Mouse (Mus musculus) neural tube, embryonic 14.5 days (tissue): ENCODE measurements at regions not wholly inside any gene's neighbourhood (a gene's known extent, or its start where the extent isn't known, plus 50 kb on each side); places are given as distances from the start of the nearest gene placed in this dataset.

Experiments used
- ATAC-seq: fragments of 200-750 bp; cut with Nextera tagmentation; 2 replicates; pipeline ENCODE4 v1.8.0; 2017; ENCODE audit warnings: low read depth, mild to moderate bottlenecking, moderate TSS enrichment, moderate library complexity
- H3K27ac ChIP-seq: fragments of 300-500 bp; sonication (generic); 2 replicates; pipeline ENCODE4 v1.5.1; 2014; ENCODE audit warnings: low read depth, mild to moderate bottlenecking, control low read depth, low read length, moderate library complexity, mixed read lengths
- H3K27me3 ChIP-seq: fragments of 300-500 bp; sonication (generic); 2 replicates; pipeline ENCODE4 v1.6.1; 2014; ENCODE audit warnings: low read length; ENCODE audit not compliant: control insufficient read depth, insufficient read depth
- H3K36me3 ChIP-seq: fragments of 300-500 bp; sonication (generic); 2 replicates; pipeline ENCODE4 v1.6.1; 2014; ENCODE audit warnings: low read length, mixed read lengths; ENCODE audit not compliant: control insufficient read depth, insufficient read depth
- H3K4me1 ChIP-seq: fragments of 300-500 bp; sonication (generic); 2 replicates; pipeline ENCODE4 v1.6.1; 2014; ENCODE audit warnings: low read length; ENCODE audit not compliant: control insufficient read depth, insufficient read depth
- H3K4me2 ChIP-seq: fragments of 300-500 bp; sonication (generic); 2 replicates; pipeline ENCODE4 v1.6.1; 2014; ENCODE audit warnings: mild to moderate bottlenecking, low read depth, low read length, control low read depth
- H3K4me3 ChIP-seq: fragments of 300-500 bp; sonication (generic); 2 replicates; pipeline ENCODE4 v1.5.1; 2014; ENCODE audit warnings: low read depth, low read length, control low read depth, mixed read lengths
- H3K9ac ChIP-seq: fragments of 300-500 bp; sonication (generic); replicated peaks from 2 replicates; pipeline ENCODE4 v1.6.1; 2014; ENCODE audit warnings: low read depth, mild to moderate bottlenecking, control low read depth, low read length, mixed read lengths
- H3K9me3 ChIP-seq: fragments of 300-500 bp; sonication (generic); 2 replicates; pipeline ENCODE4 v1.6.1; 2016; ENCODE audit warnings: low read length; ENCODE audit not compliant: control insufficient read depth
- WGBS: fragments of 180-500 bp; shearing (Covaris S2); extraction: QIAGEN DNeasy Blood & Tissue Kit; methylation state at CpG from one replicate; pipeline ENCODE4 v1.1.7; 2014; 5-methylcytosine and 5-hydroxymethylcytosine counted together

GRCm38 (mm10) chr6:25429047-25429446, 261.5 kb downstream of the Gpr37 start:
- H3K4me1 ChIP-seq: no peaks in the 10 kb centered on the region
- H3K9ac ChIP-seq: no peak overlapping the region
- no peak overlapping the region for H3K4me2 ChIP-seq
- ATAC-seq: no peak
- H3K4me3 ChIP-seq: no peak overlapping the region
- no peaks in the 10 kb centered on the region for H3K36me3 ChIP-seq
- 93% methylated on average over 4 of the region's 4 CpGs for WGBS
- no peak overlapping the region for H3K27ac ChIP-seq
- H3K27me3 ChIP-seq: no peaks in the 10 kb centered on the region
- no peaks in the 10 kb centered on the region for H3K9me3 ChIP-seq

- Histone ChIP-seq H3K36me3 (no peaks in the 10 kb centered on the region), H3K27me3 (no peaks in the 10 kb centered on the region), H3K4me3 (no peak overlapping the region), H3K4me2 (no peak overlapping the region), H3K27ac (no peak overlapping the region), H3K4me1 (no peaks in the 10 kb centered on the region), H3K9ac (no peak overlapping the region), H3K9me3 (no peaks in the 10 kb centered on the region)
- 63% methylated on average over 2 of the region's 2 CpGs for WGBS
- ATAC-seq: peak; percentile 71; the same call in 1 of the 2 replicates
Observed at GRCm38 (mm10) chr6:25418820-25419219, 271.7 kb downstream of the Gpr37 start.

- 64% methylated on average over 4 of the region's 4 CpGs for WGBS
- no peak for ATAC-seq
- no peaks in the 10 kb centered on the region for H3K36me3 ChIP-seq
Observed at GRCm38 (mm10) chr6:25389841-25390240, 300.7 kb downstream of the Gpr37 start.

More at GRCm38 (mm10) chr6:25389841-25390240, 300.7 kb downstream of the Gpr37 start:
- Histone ChIP-seq H3K9ac (no peak overlapping the region), H3K4me1 (no peaks in the 10 kb centered on the region), H3K9me3 (no peaks in the 10 kb centered on the region), H3K4me2 (no peak overlapping the region), H3K27me3 (no peaks in the 10 kb centered on the region), H3K27ac (no peak overlapping the region), H3K4me3 (no peak overlapping the region)
